Mouse (Mus musculus): Measurements from ENCODE around the gene Hnrnpl. TPM values are rescaled to one million over a fixed set of nuclear protein-coding genes. Genes with fewer than 3 reads are reported as not detected.

The Hnrnpl gene
- polyA plus RNA-seq (2015; fragmentation: Illumina TruSeq; extraction: RNeasy Lipid Tissue Mini Kit (QIAGEN cat#74804); ENCODE audit: insufficient read depth, low read depth, low replicate concordance): 78.4 TPM

GRCm38 (mm10) chr7:28808221-28808941 is at the start of gene Hnrnpl:
Hnrnpl (plus strand) TSS chr7:28808541.

GRCm38 (mm10) chr7:28766173-28766879 is 42.0 kb upstream of the Hnrnpl start, which contains the start of gene Sirt2:
Sirt2 (plus strand) TSS chr7:28766735.

GRCm38 (mm10) chr7:28767462-28767965 is 40.8 kb upstream of the Hnrnpl start, which contains the start of gene Nfkbib:
Nfkbib (minus strand) TSS chr7:28767512.

GRCm38 (mm10) chr7:28788307-28789195 is 19.8 kb upstream of the Hnrnpl start, which contains the start of gene Rinl:
Rinl (plus strand) TSS chr7:28788969.

GRCm38 (mm10) chr7:28824941-28825685 is 16.8 kb downstream of the Hnrnpl start, which contains the start of gene Ech1:
Ech1 (plus strand) TSS chr7:28825217.

GRCm38 (mm10) chr7:28833723-28834347 is 25.5 kb downstream of the Hnrnpl start, which contains the start of gene Lgals4:
Lgals4 (plus strand) TSS chr7:28833854.

GRCm38 (mm10) chr7:28863540-28863939 is 55.2 kb downstream of the Hnrnpl start, which contains the start of gene Lgals7:
Lgals7 (plus strand) TSS chr7:28863853.

Other genes with a start within 250 kb of the Hnrnpl start
- gene Samd4b, start 210.4 kb upstream of the Hnrnpl start, polyA plus RNA-seq (2015; fragmentation: Illumina TruSeq; extraction: RNeasy Lipid Tissue Mini Kit (QIAGEN cat#74804); ENCODE audit: insufficient read depth, low read depth, low replicate concordance): 8.6 TPM
- gene Pak4, start 210.4 kb upstream of the Hnrnpl start, polyA plus RNA-seq (2015; fragmentation: Illumina TruSeq; extraction: RNeasy Lipid Tissue Mini Kit (QIAGEN cat#74804); ENCODE audit: insufficient read depth, low read depth, low replicate concordance): 5.4 TPM
- gene Acp7, start 177.2 kb upstream of the Hnrnpl start, polyA plus RNA-seq (2015; fragmentation: Illumina TruSeq; extraction: RNeasy Lipid Tissue Mini Kit (QIAGEN cat#74804); ENCODE audit: insufficient read depth, low read depth, low replicate concordance): not detected
- gene Fbxo27, start 115.7 kb upstream of the Hnrnpl start, polyA plus RNA-seq (2015; fragmentation: Illumina TruSeq; extraction: RNeasy Lipid Tissue Mini Kit (QIAGEN cat#74804); ENCODE audit: insufficient read depth, low read depth, low replicate concordance): not detected
- 2.8 TPM for gene Fbxo17, start 91.7 kb upstream of the Hnrnpl start, polyA plus RNA-seq (2015; fragmentation: Illumina TruSeq; extraction: RNeasy Lipid Tissue Mini Kit (QIAGEN cat#74804); ENCODE audit: insufficient read depth, low read depth, low replicate concordance)
- gene Mrps12, start 66.7 kb upstream of the Hnrnpl start, polyA plus RNA-seq (2015; fragmentation: Illumina TruSeq; extraction: RNeasy Lipid Tissue Mini Kit (QIAGEN cat#74804); ENCODE audit: insufficient read depth, low read depth, low replicate concordance): 42.5 TPM
- gene Sars2, start 66.5 kb upstream of the Hnrnpl start, polyA plus RNA-seq (2015; fragmentation: Illumina TruSeq; extraction: RNeasy Lipid Tissue Mini Kit (QIAGEN cat#74804); ENCODE audit: insufficient read depth, low read depth, low replicate concordance): 2.6 TPM
- not detected for gene Ccer2, start 52.4 kb upstream of the Hnrnpl start, polyA plus RNA-seq (2015; fragmentation: Illumina TruSeq; extraction: RNeasy Lipid Tissue Mini Kit (QIAGEN cat#74804); ENCODE audit: insufficient read depth, low read depth, low replicate concordance)
- gene Sirt2, start 41.8 kb upstream of the Hnrnpl start, polyA plus RNA-seq (2015; fragmentation: Illumina TruSeq; extraction: RNeasy Lipid Tissue Mini Kit (QIAGEN cat#74804); ENCODE audit: insufficient read depth, low read depth, low replicate concordance): 28.4 TPM
- gene Nfkbib, start 41.0 kb upstream of the Hnrnpl start, polyA plus RNA-seq (2015; fragmentation: Illumina TruSeq; extraction: RNeasy Lipid Tissue Mini Kit (QIAGEN cat#74804); ENCODE audit: insufficient read depth, low read depth, low replicate concordance): 8.7 TPM
- 1.8 TPM for gene Rinl, start 19.6 kb upstream of the Hnrnpl start, polyA plus RNA-seq (2015; fragmentation: Illumina TruSeq; extraction: RNeasy Lipid Tissue Mini Kit (QIAGEN cat#74804); ENCODE audit: insufficient read depth, low read depth, low replicate concordance)
- gene Ech1, start 16.7 kb downstream of the Hnrnpl start, polyA plus RNA-seq (2015; fragmentation: Illumina TruSeq; extraction: RNeasy Lipid Tissue Mini Kit (QIAGEN cat#74804); ENCODE audit: insufficient read depth, low read depth, low replicate concordance): 54.3 TPM
- 13.7 TPM for gene Lgals4, start 25.3 kb downstream of the Hnrnpl start, polyA plus RNA-seq (2015; fragmentation: Illumina TruSeq; extraction: RNeasy Lipid Tissue Mini Kit (QIAGEN cat#74804); ENCODE audit: insufficient read depth, low read depth, low replicate concordance)
- gene Lgals7, start 55.3 kb downstream of the Hnrnpl start, polyA plus RNA-seq (2015; fragmentation: Illumina TruSeq; extraction: RNeasy Lipid Tissue Mini Kit (QIAGEN cat#74804); ENCODE audit: insufficient read depth, low read depth, low replicate concordance): 7.5 TPM
- 0.26 TPM for gene Capn12, start 72.9 kb downstream of the Hnrnpl start, polyA plus RNA-seq (2015; fragmentation: Illumina TruSeq; extraction: RNeasy Lipid Tissue Mini Kit (QIAGEN cat#74804); ENCODE audit: insufficient read depth, low read depth, low replicate concordance)
- gene Actn4, start 153.8 kb downstream of the Hnrnpl start, polyA plus RNA-seq (2015; fragmentation: Illumina TruSeq; extraction: RNeasy Lipid Tissue Mini Kit (QIAGEN cat#74804); ENCODE audit: insufficient read depth, low read depth, low replicate concordance): 71.1 TPM
- gene Eif3k, start 173.3 kb downstream of the Hnrnpl start, polyA plus RNA-seq (2015; fragmentation: Illumina TruSeq; extraction: RNeasy Lipid Tissue Mini Kit (QIAGEN cat#74804); ENCODE audit: insufficient read depth, low read depth, low replicate concordance): 94.8 TPM
- gene Map4k1, start 173.5 kb downstream of the Hnrnpl start, polyA plus RNA-seq (2015; fragmentation: Illumina TruSeq; extraction: RNeasy Lipid Tissue Mini Kit (QIAGEN cat#74804); ENCODE audit: insufficient read depth, low read depth, low replicate concordance): 0.30 TPM